Mouse (Mus musculus): ENCODE measurements around the gene Gm20547.

DNA sequence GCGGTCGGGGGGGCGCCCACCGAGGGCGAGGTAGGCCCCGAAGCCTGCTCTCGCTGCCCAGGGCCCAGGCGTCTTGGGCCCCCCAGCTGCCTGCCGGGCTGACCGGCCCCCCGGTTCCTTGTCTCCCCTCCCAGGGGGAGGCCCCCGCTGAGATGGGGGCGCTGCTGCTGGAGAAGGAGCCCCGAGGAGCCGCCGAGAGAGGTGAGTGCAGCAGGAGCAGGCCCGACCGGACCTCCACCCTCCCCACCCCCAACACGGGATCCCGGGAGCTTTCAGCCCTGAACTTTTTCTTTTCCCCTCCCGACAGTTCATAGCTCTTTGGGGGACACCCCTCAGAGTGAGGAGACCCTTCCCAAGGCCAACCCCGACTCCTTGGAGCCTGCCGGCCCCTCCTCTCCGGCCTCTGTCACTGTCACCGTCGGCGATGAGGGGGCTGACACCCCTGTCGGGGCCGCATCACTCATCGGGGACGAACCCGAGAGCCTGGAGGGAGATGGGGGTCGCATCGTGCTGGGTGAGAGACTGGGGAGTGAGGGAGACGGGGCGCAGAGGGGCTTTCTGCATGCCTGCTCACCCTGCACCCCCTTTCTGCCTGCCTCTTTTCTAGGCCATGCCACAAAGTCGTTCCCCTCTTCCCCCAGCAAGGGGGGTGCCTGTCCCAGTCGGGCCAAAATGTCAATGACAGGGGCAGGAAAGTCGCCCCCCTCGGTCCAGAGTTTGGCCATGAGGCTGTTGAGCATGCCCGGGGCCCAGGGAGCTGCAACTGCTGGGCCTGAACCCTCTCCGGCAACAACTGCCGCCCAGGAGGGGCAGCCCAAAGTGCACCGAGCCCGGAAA is 17.4 kb upstream of the Gm20547 start:
- TF ChIP-seq CTCF (IDR thresholded peaks at IDR 0.05; ENCODE audit: extremely low read depth, insufficient read depth, low read length) (no peak), POLR2A (IDR thresholded peaks at IDR 0.05; ENCODE audit: extremely low read depth, insufficient read depth, low read length) (no peak)
